Mouse (Mus musculus) testis, adult 2 months (tissue): ENCODE results near the gene Prkg2.

Experiments used
- CTCF ChIP-seq: fragments of 200-500 bp; IDR thresholded peaks from 2 replicates; pipeline ENCODE4 v1.5.1; 2012; ENCODE audit warnings: low read depth, mild to moderate bottlenecking, inconsistent platforms, low read length, moderate library complexity; ENCODE audit not compliant: control insufficient read depth, insufficient read depth, insufficient replicate concordance
- POLR2A ChIP-seq: fragments of 200-500 bp; IDR thresholded peaks from 2 replicates; pipeline ENCODE4 v1.6.1; 2012; ENCODE audit warnings: low read depth, mild to moderate bottlenecking, inconsistent platforms, low read length, moderate library complexity; ENCODE audit not compliant: control insufficient read depth

- no peak for TF ChIP-seq POLR2A
- no peak for TF ChIP-seq CTCF
These were observed 45.6 kb downstream of the Prkg2 start for GRCm38 (mm10) chr5:98991600-98991999.
